21 mouse cellular contexts compared by ENCODE assay signal in the genomic region with DNA sequence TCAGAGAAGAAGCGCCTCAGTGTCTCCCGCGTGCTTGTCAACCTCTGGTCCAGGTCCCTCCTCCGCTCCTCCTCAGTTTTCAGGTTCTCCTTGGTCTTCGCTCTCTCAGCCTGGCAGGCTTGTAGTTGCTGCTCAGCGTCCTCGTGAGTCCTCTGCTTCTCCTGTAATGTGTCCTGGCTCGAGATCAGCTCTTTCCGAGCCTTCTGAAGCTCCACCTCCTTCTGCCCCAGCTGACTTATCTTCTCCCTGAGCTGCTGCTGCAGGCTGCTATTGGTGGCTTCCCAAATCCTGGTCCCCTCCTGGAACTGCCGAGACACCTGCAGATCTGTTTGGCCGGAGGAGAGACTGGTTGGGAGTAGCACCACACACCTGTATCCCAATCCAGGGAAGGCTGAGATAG. TPM values are rescaled to one million over a fixed set of nuclear protein-coding genes. Genes with fewer than 3 reads are reported as not detected.
"Had no signal": no experiment of that assay in that cellular context is flagged by ENCODE, and none has a peak within 500 bp of the region (broad histone marks: within the 10 kb centered on the region; RNA-seq: fewer than 3 reads in every experiment).

No protein-coding gene starts in this region.

- H3K27ac ChIP-seq: kidney, embryonic 15.5 days; limb, embryonic 15.5 days; liver, embryonic 13.5 days; midbrain, embryonic 10.5 days; neural tube, embryonic 15.5 days had no signal

- DNase-seq: kidney, adult 18-20 months; kidney, postnatal 14 days; layer of hippocampus, adult 9-11 months; layer of hippocampus, postnatal 36 days; liver, embryonic 13.5 days; lung, adult 2 months; lung, postnatal 4 days; midbrain, embryonic 14.5 days; right cerebral cortex, adult 18-20 months; right cerebral cortex, postnatal 25 days; thymus, adult 18-20 months had no signal

- H3K4me1 ChIP-seq: liver, embryonic 13.5 days had no signal

- H3K9me3 ChIP-seq: kidney, embryonic 15.5 days; limb, embryonic 15.5 days; liver, embryonic 13.5 days; midbrain, embryonic 10.5 days; neural tube, embryonic 15.5 days had no signal

- H3K4me2 ChIP-seq: liver, embryonic 13.5 days; neural tube, embryonic 15.5 days had no signal

- H3K9ac ChIP-seq: kidney, embryonic 15.5 days; limb, embryonic 15.5 days; liver, embryonic 13.5 days; neural tube, embryonic 15.5 days had no signal

- H3K4me3 ChIP-seq: liver, embryonic 13.5 days; myocyte; neural tube, embryonic 15.5 days had no signal

RNA-seq across cellular contexts. Expression of a gene that starts 2.1 kb away (rescaled TPM):
- total RNA-seq: layer of hippocampus, postnatal 36 days had no signal

RNA-seq across cellular contexts. Expression of a gene that starts 23.4 kb away (rescaled TPM):
- total RNA-seq: megakaryocyte, adult 5-6 weeks had no signal
- polyA plus RNA-seq: limb, embryonic 11.5 days; liver, embryonic 13.5 days had no signal

RNA-seq across cellular contexts. Expression of a gene that starts 31.2 kb away (rescaled TPM):
- total RNA-seq: layer of hippocampus, postnatal 36 days; left cerebral cortex, postnatal 25 days had no signal
- polyA plus RNA-seq: kidney, embryonic 15.5 days; limb, embryonic 11.5 days; limb, embryonic 15.5 days; liver, embryonic 13.5 days; midbrain, embryonic 10.5 days; midbrain, embryonic 14.5 days; myocyte; neural tube, embryonic 11.5 days; neural tube, embryonic 15.5 days; stomach, embryonic 14.5 days had no signal
